Mouse (Mus musculus): ENCODE measurements around the gene Tspan15. TPM values are rescaled to one million over a fixed set of nuclear protein-coding genes. Genes with fewer than 3 reads are reported as not detected.
A peak's percentile ranks its signal among the peaks of the same experiment; 100 is the strongest.

Tspan15 gene
- polyA plus RNA-seq, 1 experiment = 55.0 TPM

- no peaks in the 10 kb centered on the region for H3K27me3 ChIP-seq (ENCODE audit: control insufficient read depth, insufficient read depth, low read length)
- DNase-seq = no peak
- TF ChIP-seq POLR2A (IDR thresholded peaks at IDR 0.05; ENCODE audit: borderline replicate concordance, insufficient read depth, low read length) = no peak
- H3K4me1 ChIP-seq (ENCODE audit: control insufficient read depth, insufficient read depth, low read length) = peaks cover 56% of the 10 kb centered on the region
- no peak overlapping the region for H3K4me3 ChIP-seq (replicated peaks; ENCODE audit: insufficient read depth, low read depth, low read length)
- no peak overlapping the region for H3K27ac ChIP-seq (ENCODE audit: insufficient read depth, low read length)
- 86% methylated on average over 7 of the region's 7 CpGs for WGBS
Observed at GRCm38 (mm10) chr10:62190821-62191220, 40.2 kb downstream of the Tspan15 start.

- no peak for DNase-seq
- H3K4me1 ChIP-seq (ENCODE audit: control insufficient read depth, insufficient read depth, low read length) = peaks cover 48% of the 10 kb centered on the region
- 80% methylated on average over 4 of the region's 4 CpGs for WGBS
- TF ChIP-seq CTCF (IDR thresholded peaks at IDR 0.05; ENCODE audit: borderline replicate concordance, insufficient read depth, low read depth, low read length) = no peak
- no peak overlapping the region for H3K27ac ChIP-seq (ENCODE audit: insufficient read depth, low read length)
- H3K4me3 ChIP-seq (replicated peaks; ENCODE audit: insufficient read depth, low read depth, low read length) = no peak overlapping the region
- no peaks in the 10 kb centered on the region for H3K27me3 ChIP-seq (ENCODE audit: control insufficient read depth, insufficient read depth, low read length)
Observed at GRCm38 (mm10) chr10:62189910-62190309, 41.1 kb downstream of the Tspan15 start.

GRCm38 (mm10) chr10:62189303-62189702 lies 41.7 kb downstream of the Tspan15 start:
- Histone ChIP-seq H3K27me3 (ENCODE audit: control insufficient read depth, insufficient read depth, low read length) (no peaks in the 10 kb centered on the region), H3K27ac (ENCODE audit: insufficient read depth, low read length) (no peak overlapping the region), H3K4me1 (ENCODE audit: control insufficient read depth, insufficient read depth, low read length) (peaks cover 42% of the 10 kb centered on the region), H3K4me3 (replicated peaks; ENCODE audit: insufficient read depth, low read depth, low read length) (no peak overlapping the region)
- no peak for DNase-seq
- TF ChIP-seq CTCF (IDR thresholded peaks at IDR 0.05; ENCODE audit: borderline replicate concordance, insufficient read depth, low read depth, low read length) = no peak
- no peak for TF ChIP-seq POLR2A (IDR thresholded peaks at IDR 0.05; ENCODE audit: borderline replicate concordance, insufficient read depth, low read length)
- WGBS = 55% methylated on average over 3 of the region's 3 CpGs

GRCm38 (mm10) chr10:62186882-62187281 lies 44.2 kb downstream of the Tspan15 start:
- Histone ChIP-seq H3K27ac (ENCODE audit: insufficient read depth, low read length) (no peak overlapping the region), H3K4me3 (replicated peaks; ENCODE audit: insufficient read depth, low read depth, low read length) (no peak overlapping the region), H3K4me1 (ENCODE audit: control insufficient read depth, insufficient read depth, low read length) (peaks cover 28% of the 10 kb centered on the region), H3K27me3 (ENCODE audit: control insufficient read depth, insufficient read depth, low read length) (no peaks in the 10 kb centered on the region)
- DNase-seq = peak; percentile 76 to 89
- peak; percentile 96 for TF ChIP-seq CTCF (IDR thresholded peaks at IDR 0.05; ENCODE audit: borderline replicate concordance, insufficient read depth, low read depth, low read length)
- TF ChIP-seq POLR2A (IDR thresholded peaks at IDR 0.05; ENCODE audit: borderline replicate concordance, insufficient read depth, low read length) = no peak
- 26% methylated on average over 7 of the region's 7 CpGs for WGBS

- Histone ChIP-seq H3K4me1 (ENCODE audit: control insufficient read depth, insufficient read depth, low read length) (peaks cover 13% of the 10 kb centered on the region), H3K27me3 (ENCODE audit: control insufficient read depth, insufficient read depth, low read length) (no peaks in the 10 kb centered on the region), H3K4me3 (replicated peaks; ENCODE audit: insufficient read depth, low read depth, low read length) (no peak overlapping the region), H3K27ac (ENCODE audit: insufficient read depth, low read length) (no peak overlapping the region)
- DNase-seq = peak; percentile 93 to 98
- WGBS = under 1% methylated on average over 10 of the region's 10 CpGs
- TF ChIP-seq POLR2A (IDR thresholded peaks at IDR 0.05; ENCODE audit: borderline replicate concordance, insufficient read depth, low read length) (no peak), CTCF (IDR thresholded peaks at IDR 0.05; ENCODE audit: borderline replicate concordance, insufficient read depth, low read depth, low read length) (peak; percentile 100)
Observed at GRCm38 (mm10) chr10:62183053-62183452, 48.0 kb downstream of the Tspan15 start.

- H3K4me3 ChIP-seq (replicated peaks; ENCODE audit: insufficient read depth, low read depth, low read length) = no peak overlapping the region
- no peaks in the 10 kb centered on the region for H3K27me3 ChIP-seq (ENCODE audit: control insufficient read depth, insufficient read depth, low read length)
- peak in 1 of 2 experiments; percentile 33 for DNase-seq
- TF ChIP-seq POLR2A (IDR thresholded peaks at IDR 0.05; ENCODE audit: borderline replicate concordance, insufficient read depth, low read length) = no peak
- TF ChIP-seq CTCF (IDR thresholded peaks at IDR 0.05; ENCODE audit: borderline replicate concordance, insufficient read depth, low read depth, low read length) = no peak
- WGBS = 65% methylated on average over 6 of the region's 6 CpGs
- peaks cover 9% of the 10 kb centered on the region for H3K4me1 ChIP-seq (ENCODE audit: control insufficient read depth, insufficient read depth, low read length)
- peak overlapping the region; percentile 77 for H3K27ac ChIP-seq (ENCODE audit: insufficient read depth, low read length)
Observed at GRCm38 (mm10) chr10:62182471-62183014, 48.5 kb downstream of the Tspan15 start.

- TF ChIP-seq CTCF (IDR thresholded peaks at IDR 0.05; ENCODE audit: borderline replicate concordance, insufficient read depth, low read depth, low read length) (peak; percentile 30; the same call in 1 of the 2 replicates), POLR2A (IDR thresholded peaks at IDR 0.05; ENCODE audit: borderline replicate concordance, insufficient read depth, low read length) (peak; percentile 38; the same call in 1 of the 2 replicates)
- 8% methylated on average over 3 of the region's 3 CpGs for WGBS
- Histone ChIP-seq H3K4me1 (ENCODE audit: control insufficient read depth, insufficient read depth, low read length) (peaks cover 9% of the 10 kb centered on the region), H3K27ac (ENCODE audit: insufficient read depth, low read length) (peak overlapping the region; percentile 77), H3K4me3 (replicated peaks; ENCODE audit: insufficient read depth, low read depth, low read length) (no peak overlapping the region), H3K27me3 (ENCODE audit: control insufficient read depth, insufficient read depth, low read length) (no peaks in the 10 kb centered on the region)
- DNase-seq = peak; percentile 60 to 79
Observed at GRCm38 (mm10) chr10:62181701-62182100, 49.4 kb downstream of the Tspan15 start.

GRCm38 (mm10) chr10:62179944-62180343 lies 51.1 kb downstream of the Tspan15 start:
- H3K27me3 ChIP-seq (ENCODE audit: control insufficient read depth, insufficient read depth, low read length) = no peaks in the 10 kb centered on the region
- H3K4me3 ChIP-seq (replicated peaks; ENCODE audit: insufficient read depth, low read depth, low read length) = no peak overlapping the region
- 95% methylated on average over 3 of the region's 3 CpGs for WGBS
- TF ChIP-seq CTCF (IDR thresholded peaks at IDR 0.05; ENCODE audit: borderline replicate concordance, insufficient read depth, low read depth, low read length) (no peak), POLR2A (IDR thresholded peaks at IDR 0.05; ENCODE audit: borderline replicate concordance, insufficient read depth, low read length) (no peak)
- no peak for DNase-seq
- no peak overlapping the region for H3K27ac ChIP-seq (ENCODE audit: insufficient read depth, low read length)
- H3K4me1 ChIP-seq (ENCODE audit: control insufficient read depth, insufficient read depth, low read length) = peaks cover 9% of the 10 kb centered on the region
